Mouse (Mus musculus) spleen, adult 18-20 months (tissue): Measurements from ENCODE around the gene Rab37.
A peak's percentile ranks its signal among the peaks of the same experiment; 100 is the strongest.

Experiments
- DNase-seq, 2 experiments: peaks; one replicate each; pipeline ENCODE4 v3.0.0; 2022; ENCODE audit warnings: mixed read lengths in 2 of 2

Rab37 gene

GRCm38 (mm10) chr11:115138597-115139262 is 47.5 kb downstream of the Rab37 start:
- DNase-seq, result peak in 1 of 2 experiments; percentile 13

DNA sequence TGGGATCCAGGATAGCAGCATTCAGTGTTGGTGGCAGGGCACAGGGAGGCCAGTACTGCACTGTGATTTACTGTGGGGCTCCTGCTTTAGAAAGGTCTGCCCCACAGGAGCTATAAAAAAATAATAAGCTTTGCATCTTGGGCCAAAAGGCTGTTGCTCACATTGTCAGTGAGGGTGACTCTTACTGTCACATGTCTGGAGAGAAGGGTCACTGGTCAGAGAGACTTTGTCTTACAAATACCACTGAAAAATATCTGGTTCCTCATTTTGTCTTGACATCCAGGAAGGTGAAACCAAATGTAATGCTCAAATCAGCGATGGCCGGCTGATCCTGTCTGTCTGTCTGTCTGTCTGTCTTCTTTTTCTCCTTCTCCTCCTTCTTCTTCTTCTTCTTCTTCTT is 50.7 kb downstream of the Rab37 start:
- no peak for DNase-seq

DNA sequence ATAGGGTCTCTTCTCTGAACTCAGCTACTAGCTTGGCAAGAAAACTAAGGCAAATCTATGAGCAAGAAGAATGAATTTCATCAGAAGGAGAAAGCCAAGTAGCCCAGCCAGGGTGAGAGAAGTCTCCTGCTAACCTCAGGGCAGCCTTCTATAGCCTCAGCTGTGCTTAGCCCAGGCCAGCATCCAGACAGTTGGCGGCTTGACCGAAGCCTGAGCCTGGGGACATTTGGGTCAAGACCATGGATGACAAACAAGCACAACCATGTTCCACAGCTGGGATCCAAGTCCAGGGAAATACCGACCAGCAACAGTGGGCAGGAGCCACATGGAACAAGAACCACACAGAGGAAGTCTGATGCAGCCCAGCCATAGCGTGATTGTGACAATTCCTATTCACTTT is 56.6 kb downstream of the Rab37 start:
- no peak for DNase-seq

GRCm38 (mm10) chr11:115150741-115151254 is 59.6 kb downstream of the Rab37 start:
- no peak for DNase-seq

DNA sequence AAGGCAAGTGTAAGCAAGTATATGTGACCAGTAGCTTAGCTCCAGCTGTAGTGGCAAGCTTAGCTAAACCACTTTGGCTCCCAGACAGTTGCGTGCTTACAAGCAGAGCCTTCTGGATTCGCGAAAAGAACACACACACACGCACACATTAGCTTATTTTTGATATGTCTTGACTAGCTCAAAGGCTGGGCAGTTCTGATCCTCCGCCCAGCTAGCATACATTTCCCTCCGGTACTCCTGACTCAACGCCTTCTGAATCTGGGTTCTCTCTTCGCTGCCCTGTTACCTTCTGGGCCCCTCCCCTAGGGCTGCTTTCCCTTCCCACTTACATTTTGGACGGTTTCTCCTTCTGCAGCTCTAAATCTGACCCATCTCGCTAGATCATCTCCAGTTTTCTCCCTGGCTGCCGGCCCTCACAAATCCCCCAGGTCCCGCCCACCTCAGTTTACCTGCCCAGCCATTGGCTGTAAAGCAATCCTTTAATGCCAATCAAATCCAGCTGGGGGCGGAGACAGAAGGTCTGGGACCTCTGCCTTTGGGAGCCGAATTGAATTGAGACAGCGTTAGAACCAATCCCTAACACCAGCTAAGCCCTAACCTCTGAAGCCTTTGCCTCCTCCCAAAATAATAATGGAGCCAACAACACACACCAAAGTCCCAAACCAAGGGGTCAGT is 60.7 kb downstream of the Rab37 start:
- DNase-seq, result no peak

DNA sequence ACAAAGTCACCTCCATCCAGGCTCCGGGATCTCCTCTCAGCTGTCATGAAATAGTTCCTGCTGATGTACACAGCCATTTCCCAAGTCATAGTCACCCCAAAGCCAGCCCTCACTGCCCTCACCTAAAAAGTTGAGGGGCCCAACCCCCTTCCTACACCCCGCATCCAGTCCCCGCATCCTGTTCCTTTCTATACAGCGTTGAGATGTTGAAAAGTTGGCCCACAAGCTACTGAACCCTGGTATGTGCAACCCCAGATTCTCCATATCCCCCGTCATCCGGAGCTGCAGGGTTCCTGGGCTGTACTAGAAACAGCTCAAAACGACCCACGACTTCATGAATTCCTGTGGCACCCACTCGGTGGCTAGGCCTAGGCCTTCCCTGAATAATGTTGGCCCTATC is 61.9 kb downstream of the Rab37 start:
- no peak for DNase-seq

DNA sequence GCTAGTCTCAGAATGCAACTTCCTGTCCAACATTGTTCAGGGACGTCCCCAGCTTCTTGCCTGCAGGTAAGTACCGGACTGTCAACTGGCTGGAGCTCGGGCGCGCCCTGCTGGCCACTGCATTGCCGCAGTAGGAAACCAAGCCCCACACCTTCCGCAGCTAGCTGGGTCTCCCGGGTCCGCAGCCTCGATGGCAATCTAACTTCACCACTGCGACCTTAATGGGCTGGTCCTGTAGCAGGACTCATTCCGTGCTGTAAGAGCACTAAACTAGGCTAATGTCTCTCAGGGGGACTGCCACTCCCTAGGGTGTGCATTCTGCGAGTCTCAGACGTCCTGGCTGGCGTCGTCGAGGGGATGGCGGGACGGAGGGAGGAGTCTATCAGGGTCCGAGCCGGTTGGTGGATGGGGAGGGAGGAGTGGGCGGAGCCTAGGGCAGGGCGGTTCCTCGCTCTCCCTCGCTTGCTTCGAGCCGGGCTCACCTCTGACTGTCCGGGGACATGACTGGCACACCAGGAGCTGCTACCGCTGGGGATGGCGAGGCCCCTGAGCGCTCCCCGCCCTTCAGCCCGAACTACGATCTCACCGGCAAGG is 62.6 kb downstream of the Rab37 start:
- peak; percentile 87 to 95 for DNase-seq

DNA sequence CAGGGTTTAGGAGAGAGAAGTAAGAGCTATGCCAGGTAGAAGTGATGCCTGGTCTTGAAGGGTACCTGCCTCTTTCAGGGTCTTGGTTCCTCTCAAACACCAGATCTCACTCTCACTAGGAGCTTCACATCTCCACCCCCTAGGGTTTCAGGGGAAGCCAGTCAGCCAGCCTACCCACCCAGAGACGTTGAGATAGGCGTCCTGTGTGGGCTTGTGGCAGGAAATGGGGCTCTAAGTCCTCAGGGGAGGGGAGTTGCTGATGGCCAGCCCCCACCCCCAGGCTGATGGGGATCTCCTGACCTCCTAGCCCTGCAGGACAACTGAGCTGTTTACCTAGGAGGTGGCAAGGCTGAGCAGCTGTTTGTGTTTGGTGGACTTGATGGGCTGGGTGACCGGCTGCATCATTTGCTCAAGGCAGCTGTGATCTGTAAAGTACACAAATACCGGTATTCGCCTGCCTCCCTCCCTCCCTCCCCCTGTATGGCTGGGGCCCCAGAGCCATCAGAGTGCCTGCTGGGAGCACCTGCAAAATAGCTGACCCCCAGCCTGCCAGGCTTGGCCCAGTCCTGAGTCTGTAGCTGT is 63.9 kb downstream of the Rab37 start:
- DNase-seq, result peak in 1 of 2 experiments; percentile 30

- peak; percentile 64 to 68 for DNase-seq
Observed at GRCm38 (mm10) chr11:115157933-115158719, 66.9 kb downstream of the Rab37 start.

- peak; percentile 63 to 84 for DNase-seq
Observed at GRCm38 (mm10) chr11:115160016-115160797, 69.0 kb downstream of the Rab37 start.

GRCm38 (mm10) chr11:115160883-115161577 is 69.8 kb downstream of the Rab37 start:
- DNase-seq, result peak; percentile 62 to 84

DNA sequence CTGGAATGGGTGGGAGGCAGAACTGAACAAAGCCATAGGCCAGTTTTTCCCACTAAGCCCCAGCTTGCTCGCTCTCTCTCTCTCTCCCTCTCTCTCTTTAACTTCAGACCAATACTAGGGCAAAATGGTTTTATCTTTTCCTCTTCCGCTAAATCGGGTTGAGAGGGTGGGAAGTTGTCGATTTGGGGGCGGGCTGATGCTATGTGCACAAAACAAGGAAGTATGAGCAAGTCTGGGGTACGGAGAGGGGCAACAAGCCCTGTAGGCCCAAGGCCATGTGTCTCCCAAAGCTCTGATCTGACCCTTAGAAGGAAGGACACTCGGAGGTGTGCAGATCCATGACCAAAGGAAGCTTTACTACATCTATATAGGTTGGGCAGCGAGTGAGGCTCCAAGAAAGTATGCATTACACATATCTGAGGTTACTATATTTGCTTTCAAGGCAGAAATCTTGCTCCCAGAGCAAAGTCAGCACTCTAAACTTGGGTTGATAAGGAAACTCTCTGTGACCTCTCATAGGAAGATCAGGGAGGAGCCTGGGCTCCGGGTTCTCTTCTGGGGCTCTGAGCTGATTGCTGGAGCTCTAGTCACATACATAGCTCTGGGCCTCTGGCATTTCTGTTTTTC is 70.5 kb downstream of the Rab37 start:
- DNase-seq, result no peak

GRCm38 (mm10) chr11:115162205-115162601 is 71.0 kb downstream of the Rab37 start:
- no peak for DNase-seq

GRCm38 (mm10) chr11:115162832-115163480 is 71.7 kb downstream of the Rab37 start, which contains the start of gene Slc9a3r1:
Gene Slc9a3r1 (plus strand): TSS chr11:115163341.
- DNase-seq, result peak; percentile 98 to 99

DNA sequence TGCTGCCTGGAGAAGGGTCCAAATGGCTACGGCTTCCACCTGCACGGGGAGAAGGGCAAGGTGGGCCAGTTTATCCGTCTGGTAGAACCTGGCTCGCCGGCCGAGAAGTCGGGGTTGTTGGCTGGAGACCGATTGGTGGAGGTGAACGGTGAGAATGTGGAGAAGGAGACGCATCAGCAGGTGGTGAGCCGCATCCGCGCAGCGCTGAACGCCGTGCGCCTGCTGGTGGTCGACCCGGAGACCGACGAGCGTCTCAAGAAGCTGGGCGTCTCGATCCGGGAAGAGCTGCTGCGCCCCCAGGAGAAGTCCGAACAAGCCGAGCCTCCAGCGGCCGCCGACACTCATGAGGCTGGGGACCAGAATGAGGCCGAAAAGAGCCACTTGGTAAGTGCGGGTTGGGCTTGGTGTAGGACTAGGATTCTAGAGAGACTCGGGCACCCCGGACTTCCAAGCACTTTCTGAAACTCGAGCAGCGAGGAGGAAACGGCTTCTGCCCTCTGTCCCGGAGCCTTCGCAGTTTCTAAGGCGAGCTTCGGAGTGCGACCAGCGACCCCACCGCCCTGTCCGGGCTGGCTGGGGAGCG is 72.4 kb downstream of the Rab37 start:
- DNase-seq, result no peak

GRCm38 (mm10) chr11:115164341-115164975 is 73.2 kb downstream of the Rab37 start:
- DNase-seq, result no peak

DNA sequence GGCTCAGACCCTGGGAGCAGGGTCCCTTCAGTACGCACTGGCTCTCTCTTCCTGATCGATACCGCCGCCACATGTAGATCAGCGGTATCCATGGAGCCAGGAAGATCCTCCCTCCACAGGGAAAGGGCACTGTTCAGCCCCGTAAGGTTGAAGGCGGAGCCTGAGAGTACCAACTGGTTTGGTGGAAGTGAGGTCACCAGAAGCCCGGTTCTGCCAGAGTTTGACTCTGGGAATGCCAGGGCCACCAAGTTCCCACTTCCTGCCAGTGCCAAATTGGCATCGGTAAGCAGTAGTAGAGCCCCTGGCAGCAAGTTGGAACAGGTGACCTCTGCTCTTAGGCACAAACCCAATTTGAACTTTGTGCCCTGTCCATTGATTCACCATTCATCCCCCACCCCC is 73.7 kb downstream of the Rab37 start:
- DNase-seq, result no peak

DNA sequence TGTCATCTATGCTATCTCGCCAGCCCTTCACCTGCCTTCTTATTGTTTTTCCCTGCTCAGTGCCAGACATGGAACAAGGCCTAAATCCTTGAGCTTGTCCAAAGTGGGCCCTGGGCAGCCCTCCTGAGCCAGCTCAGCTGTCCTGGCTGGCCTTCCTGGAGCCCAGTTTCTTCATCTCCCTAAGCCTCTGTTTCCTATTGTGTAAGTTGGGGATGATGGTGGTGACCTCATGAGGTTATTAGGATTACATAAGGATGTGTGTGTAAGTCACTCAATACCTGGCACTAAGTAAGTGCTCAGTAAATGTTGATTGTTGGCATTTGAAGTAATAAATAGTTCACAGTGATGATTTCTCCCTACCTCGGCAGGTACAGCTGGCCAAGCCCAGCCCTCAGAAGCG is 75.5 kb downstream of the Rab37 start:
- no peak for DNase-seq

DNA sequence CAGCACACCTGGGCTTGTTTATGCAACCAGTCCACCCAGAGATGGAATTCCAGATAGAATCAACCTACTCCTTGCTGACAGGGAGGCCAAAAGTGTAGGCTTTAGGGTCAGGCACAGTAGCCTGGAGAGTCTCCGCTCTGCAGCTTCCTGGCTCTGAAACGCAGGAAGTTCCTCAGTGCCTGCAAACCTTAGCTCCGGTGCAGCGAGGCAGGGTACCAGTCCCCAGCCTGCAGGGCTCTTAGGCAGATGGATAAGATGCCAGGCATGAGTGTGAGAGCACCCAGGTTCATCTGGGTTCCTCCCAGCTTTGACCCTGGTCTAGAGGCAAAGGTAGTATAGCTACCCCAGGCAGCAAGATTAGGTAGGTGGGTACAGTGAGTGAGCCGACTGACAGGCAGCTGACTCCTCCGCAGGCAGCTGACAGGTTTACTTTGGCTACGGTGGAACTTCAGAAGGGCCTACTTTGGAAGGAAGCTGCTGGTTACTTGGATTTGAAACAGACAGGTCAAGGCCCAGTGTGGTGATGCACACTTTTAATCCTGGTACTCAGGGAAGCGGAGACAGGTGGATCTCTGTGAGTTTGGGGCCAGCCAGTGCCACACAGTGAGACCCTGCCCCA is 76.5 kb downstream of the Rab37 start:
- no peak for DNase-seq
